Mouse (Mus musculus): Measurements from ENCODE around the gene Tomm70a. TPM values are rescaled to one million over a fixed set of nuclear protein-coding genes. Genes with fewer than 3 reads are reported as not detected.

Gene Tomm70a
- polyA plus RNA-seq, 1 experiment from 2014 or later = 74.8 TPM

- H3K9ac ChIP-seq (ENCODE audit: low read length) = no peak overlapping the region
- 92% methylated on average over 8 of the region's 8 CpGs for WGBS
- DNase-seq (ENCODE audit: low spot score) = no peak
These were observed 68.9 kb downstream of the Tomm70a start for GRCm38 (mm10) chr16:57190390-57190789.

GRCm38 (mm10) chr16:57191214-57191613, 69.7 kb downstream of the Tomm70a start:
- no peak for DNase-seq (ENCODE audit: low spot score)
- no peaks in the 10 kb centered on the region for H3K27me3 ChIP-seq (ENCODE audit: control insufficient read depth, insufficient read depth, low read length)
- no peaks in the 10 kb centered on the region for H3K9me3 ChIP-seq (ENCODE audit: control insufficient read depth, low read length)
- WGBS = 89% methylated on average over 14 of the region's 14 CpGs
- no peaks in the 10 kb centered on the region; the same call in 1 of the 2 replicates for H3K36me3 ChIP-seq (ENCODE audit: control insufficient read depth, insufficient read depth, low read length)
- no peaks in the 10 kb centered on the region for H3K4me1 ChIP-seq (ENCODE audit: control insufficient read depth, insufficient read depth, low read length)
- H3K4me3 ChIP-seq (ENCODE audit: low read depth, low read length) = no peak overlapping the region
- no peak overlapping the region for H3K9ac ChIP-seq (ENCODE audit: low read length)
- no peak overlapping the region for H3K4me2 ChIP-seq (ENCODE audit: low read depth)
- ATAC-seq (ENCODE audit: insufficient read depth, low FRiP score, low TSS enrichment) = no peak
- no peak overlapping the region for H3K27ac ChIP-seq (ENCODE audit: low read depth, low read length)

More at GRCm38 (mm10) chr16:57190390-57190789, 68.9 kb downstream of the Tomm70a start:
- H3K9me3 ChIP-seq (ENCODE audit: control insufficient read depth, low read length) = no peaks in the 10 kb centered on the region
- H3K36me3 ChIP-seq (ENCODE audit: control insufficient read depth, insufficient read depth, low read length) = no peaks in the 10 kb centered on the region; the same call in 1 of the 2 replicates
- no peaks in the 10 kb centered on the region for H3K4me1 ChIP-seq (ENCODE audit: control insufficient read depth, insufficient read depth, low read length)
- no peak overlapping the region for H3K4me2 ChIP-seq (ENCODE audit: low read depth)
- no peak overlapping the region for H3K4me3 ChIP-seq (ENCODE audit: low read depth, low read length)
- no peaks in the 10 kb centered on the region for H3K27me3 ChIP-seq (ENCODE audit: control insufficient read depth, insufficient read depth, low read length)
- no peak for ATAC-seq (ENCODE audit: insufficient read depth, low FRiP score, low TSS enrichment)
- H3K27ac ChIP-seq (ENCODE audit: low read depth, low read length) = no peak overlapping the region

- WGBS = 84% methylated on average over 5 of the region's 5 CpGs
- DNase-seq (ENCODE audit: low spot score) = no peak
- no peaks in the 10 kb centered on the region for H3K9me3 ChIP-seq (ENCODE audit: control insufficient read depth, low read length)
These were observed 75.1 kb downstream of the Tomm70a start for GRCm38 (mm10) chr16:57196590-57196989.

GRCm38 (mm10) chr16:57197281-57197680, 75.8 kb downstream of the Tomm70a start:
- WGBS = 84% methylated on average over 3 of the region's 3 CpGs
- no peak overlapping the region for H3K4me3 ChIP-seq (ENCODE audit: low read depth, low read length)
- H3K9ac ChIP-seq (ENCODE audit: low read length) = no peak overlapping the region

More at GRCm38 (mm10) chr16:57196590-57196989, 75.1 kb downstream of the Tomm70a start:
- no peak overlapping the region for H3K4me2 ChIP-seq (ENCODE audit: low read depth)
- no peak overlapping the region for H3K9ac ChIP-seq (ENCODE audit: low read length)
- no peaks in the 10 kb centered on the region for H3K27me3 ChIP-seq (ENCODE audit: control insufficient read depth, insufficient read depth, low read length)
- no peak for ATAC-seq (ENCODE audit: insufficient read depth, low FRiP score, low TSS enrichment)
- H3K27ac ChIP-seq (ENCODE audit: low read depth, low read length) = no peak overlapping the region
- no peaks in the 10 kb centered on the region for H3K36me3 ChIP-seq (ENCODE audit: control insufficient read depth, insufficient read depth, low read length)
- no peak overlapping the region for H3K4me3 ChIP-seq (ENCODE audit: low read depth, low read length)
- no peaks in the 10 kb centered on the region for H3K4me1 ChIP-seq (ENCODE audit: control insufficient read depth, insufficient read depth, low read length)

More at GRCm38 (mm10) chr16:57197281-57197680, 75.8 kb downstream of the Tomm70a start:
- ATAC-seq (ENCODE audit: insufficient read depth, low FRiP score, low TSS enrichment) = no peak
- no peaks in the 10 kb centered on the region for H3K27me3 ChIP-seq (ENCODE audit: control insufficient read depth, insufficient read depth, low read length)
- H3K9me3 ChIP-seq (ENCODE audit: control insufficient read depth, low read length) = no peaks in the 10 kb centered on the region
- DNase-seq (ENCODE audit: low spot score) = no peak
- H3K27ac ChIP-seq (ENCODE audit: low read depth, low read length) = no peak overlapping the region
- H3K4me1 ChIP-seq (ENCODE audit: control insufficient read depth, insufficient read depth, low read length) = no peaks in the 10 kb centered on the region
- no peak overlapping the region for H3K4me2 ChIP-seq (ENCODE audit: low read depth)
- no peaks in the 10 kb centered on the region for H3K36me3 ChIP-seq (ENCODE audit: control insufficient read depth, insufficient read depth, low read length)

Other genes starting within 250 kb of the Tomm70a start
- 9.6 and 12.7 TPM in 2 replicates for gene Tmem45a, start 235.5 kb upstream of the Tomm70a start, polyA plus RNA-seq (2014; fragmentation: Nextera tagmentation; extraction: Ambion mirVana)
- not detected in 2 replicates for gene Lnp1, start 193.6 kb upstream of the Tomm70a start, polyA plus RNA-seq (2014; fragmentation: Nextera tagmentation; extraction: Ambion mirVana)
- gene Tmem45a2, start 50.3 kb upstream of the Tomm70a start, polyA plus RNA-seq (2014; fragmentation: Nextera tagmentation; extraction: Ambion mirVana) = not detected in 2 replicates
- 49.8 and 51.3 TPM in 2 replicates for gene Nit2, start 45.6 kb downstream of the Tomm70a start, polyA plus RNA-seq (2014; fragmentation: Nextera tagmentation; extraction: Ambion mirVana)
- gene Tbc1d23, start 109.8 kb downstream of the Tomm70a start, polyA plus RNA-seq (2014; fragmentation: Nextera tagmentation; extraction: Ambion mirVana) = 24.8 and 28.3 TPM in 2 replicates
- not detected in 2 replicates for gene Tmem30c, start 171.2 kb downstream of the Tomm70a start, polyA plus RNA-seq (2014; fragmentation: Nextera tagmentation; extraction: Ambion mirVana)
- 13.0 and 15.4 TPM in 2 replicates for gene Filip1l, start 231.4 kb downstream of the Tomm70a start, polyA plus RNA-seq (2014; fragmentation: Nextera tagmentation; extraction: Ambion mirVana)